Mouse (Mus musculus): ENCODE data around the gene Prr13.

GRCm38 (mm10) chr15:102501084-102501814 lies 42.4 kb downstream of the Prr13 start:
- TF ChIP-seq CTCF (IDR thresholded peaks at IDR 0.05; ENCODE audit: borderline replicate concordance, control insufficient read depth, extremely low read depth, insufficient read depth, low read length, poor library complexity) (no peak), POLR2A (IDR thresholded peaks at IDR 0.05; ENCODE audit: control insufficient read depth, extremely low read depth, insufficient read depth, low read length, poor library complexity) (no peak)

Data from thymus, adult 2 months (tissue).